Mouse (Mus musculus) gastrocnemius, adult 2 months (tissue): Measurements from ENCODE around the gene Sash1. TPM values are rescaled to one million over a fixed set of nuclear protein-coding genes. Genes with fewer than 3 reads are reported as not detected.

Experiments used
- DNase-seq: peaks from one replicate; pipeline ENCODE4 v3.0.0; 2022
- H3K27ac ChIP-seq: fragments of 200-600 bp; 2 replicates; pipeline ENCODE4 v1.8.1; 2022; ENCODE audit warnings: mild to moderate bottlenecking
- H3K4me3 ChIP-seq: fragments of 200-600 bp; 2 replicates; pipeline ENCODE4 v1.8.1; 2022; ENCODE audit warnings: mild to moderate bottlenecking, moderate library complexity
- CTCF ChIP-seq: fragments of 200-600 bp; IDR thresholded peaks from 2 replicates; pipeline ENCODE4 v1.8.1; 2022; ENCODE audit warnings: antibody characterized with exemption, mild to moderate bottlenecking, moderate library complexity
- intact Hi-C: fragments of 180-260 bp; cut with DNase I; formaldehyde crosslinking; loops from one replicate; pipeline ENCODE4 v1.15.1; 2025
- long read RNA-seq, 2 experiments: library from polyadenylated mRNA; stranded (forward); transcript quantifications; one replicate each; pipeline ENCODE4 v2.0.0; 2021
- total RNA-seq, 2 experiments: library from RNA; stranded (reverse); gene quantifications; 2 replicates each; pipeline ENCODE4 v1.2.3; 2021

The Sash1 gene
- total RNA-seq, result 10 to 100 TPM; 10.6 to 17.9 TPM
- long read RNA-seq, experiment 1, result 0 reads
- long read RNA-seq, experiment 2, result 0 reads

- peak within 1 kb of the TSS; percentile 97 for H3K27ac ChIP-seq
- intact Hi-C loops, result no loop called here
- H3K4me3 ChIP-seq, result peak within 1 kb of the TSS; percentile 88
- DNase-seq, result peak; percentile 89
- no peak for TF ChIP-seq CTCF
These were observed at the start of gene Sash1 for GRCm38 (mm10) chr10:8885630-8886527. Gene Sash1, minus strand, starts transcription at chr10:8886070.

DNA sequence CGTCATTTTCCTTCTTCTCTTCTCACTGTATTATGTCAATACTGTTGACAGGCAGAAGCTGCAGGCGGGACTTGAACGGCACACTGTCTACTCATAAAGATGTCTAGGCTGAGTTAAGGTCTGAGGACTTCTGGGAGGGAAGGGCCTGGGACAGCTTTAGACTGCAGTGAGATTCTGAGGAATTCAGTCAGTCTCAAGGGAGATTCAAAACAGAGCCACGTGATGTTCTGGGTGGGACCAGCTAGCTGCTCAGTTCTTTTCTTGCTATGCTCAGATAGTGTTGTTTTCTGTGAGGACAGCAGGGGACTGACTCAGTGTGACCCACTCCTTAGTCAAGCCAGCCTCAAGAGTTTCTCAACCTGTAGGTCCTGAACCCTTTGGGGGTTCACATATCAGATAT lies 49.7 kb upstream of the Sash1 start:
- TF ChIP-seq CTCF, result no peak
- Histone ChIP-seq H3K27ac (peak overlapping the region; percentile 69), H3K4me3 (no peak overlapping the region)
- peak; percentile 42 for DNase-seq
- intact Hi-C loops, result no loop called here

GRCm38 (mm10) chr10:8933451-8934372 lies 47.8 kb upstream of the Sash1 start:
- TF ChIP-seq CTCF, result no peak
- intact Hi-C loops, result no loop called here
- no peak overlapping the region for H3K4me3 ChIP-seq
- DNase-seq, result no peak
- peak overlapping the region; percentile 28; the same call in 1 of the 2 replicates for H3K27ac ChIP-seq

GRCm38 (mm10) chr10:8931548-8932240 lies 45.8 kb upstream of the Sash1 start:
- no peak for TF ChIP-seq CTCF
- Histone ChIP-seq H3K27ac (no peak overlapping the region), H3K4me3 (no peak overlapping the region)
- DNase-seq, result no peak
- intact Hi-C loops, result no loop called here

- DNase-seq, result no peak
- Histone ChIP-seq H3K4me3 (no peak overlapping the region), H3K27ac (no peak overlapping the region)
- intact Hi-C loops, result no loop called here
- TF ChIP-seq CTCF, result no peak
These were observed 44.8 kb upstream of the Sash1 start for GRCm38 (mm10) chr10:8930672-8931071.

DNA sequence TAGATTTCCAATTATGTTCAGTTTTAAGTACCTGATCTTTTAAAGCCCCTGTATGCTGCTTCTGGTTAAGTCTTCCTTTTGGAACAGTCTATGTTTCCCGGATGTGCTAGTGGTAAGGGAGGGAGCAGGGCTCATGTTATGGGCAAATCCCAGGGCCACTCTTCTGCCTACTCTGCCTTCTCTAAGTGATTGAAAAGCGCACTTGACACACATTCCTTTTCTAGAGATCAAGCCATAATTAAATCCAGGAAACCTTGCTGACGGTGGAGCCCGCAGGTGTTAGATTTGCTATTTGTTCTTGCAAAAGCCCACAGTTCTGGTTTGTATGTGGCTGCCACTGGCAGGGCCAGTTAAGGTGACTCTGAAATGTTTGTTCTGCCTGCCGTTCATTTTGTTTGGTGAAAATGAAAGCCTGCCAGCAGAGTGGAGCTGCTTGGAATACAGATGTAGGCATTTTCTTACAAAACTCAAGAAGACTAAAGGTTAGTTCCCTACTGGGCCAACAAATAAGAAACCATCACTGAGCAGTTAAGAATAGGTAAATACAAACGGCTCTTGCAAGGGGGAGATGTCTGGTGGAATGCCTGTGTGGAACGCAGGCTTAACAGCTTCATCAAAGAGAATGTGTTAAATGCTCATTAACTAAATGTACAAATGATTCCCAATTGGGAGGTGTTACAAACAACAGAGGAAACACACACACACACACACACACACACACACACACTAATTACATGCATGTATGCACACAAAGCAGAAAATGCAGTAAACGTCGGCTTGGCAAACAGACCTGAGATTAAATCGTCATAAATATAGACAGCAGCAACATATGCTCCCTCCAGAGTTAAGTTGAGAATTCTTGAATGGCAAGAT lies 43.1 kb upstream of the Sash1 start:
- intact Hi-C loops, result no loop called here
- TF ChIP-seq CTCF, result no peak
- Histone ChIP-seq H3K27ac (no peak overlapping the region), H3K4me3 (no peak overlapping the region)
- no peak for DNase-seq

- DNase-seq, result no peak
- TF ChIP-seq CTCF, result no peak
These were observed 42.4 kb upstream of the Sash1 start for GRCm38 (mm10) chr10:8928261-8928660.

GRCm38 (mm10) chr10:8926906-8927305 lies 41.0 kb upstream of the Sash1 start:
- DNase-seq, result no peak
- no peak for TF ChIP-seq CTCF

More at GRCm38 (mm10) chr10:8928261-8928660, 42.4 kb upstream of the Sash1 start:
- intact Hi-C loops, result no loop called here
- H3K4me3 ChIP-seq, result no peak overlapping the region
- H3K27ac ChIP-seq, result no peak overlapping the region

GRCm38 (mm10) chr10:8926295-8926694 lies 40.4 kb upstream of the Sash1 start:
- no peak for TF ChIP-seq CTCF
- intact Hi-C loops, result no loop called here
- Histone ChIP-seq H3K4me3 (no peak overlapping the region), H3K27ac (no peak overlapping the region)
- DNase-seq, result no peak

More at GRCm38 (mm10) chr10:8926906-8927305, 41.0 kb upstream of the Sash1 start:
- Histone ChIP-seq H3K27ac (no peak overlapping the region), H3K4me3 (no peak overlapping the region)
- intact Hi-C loops, result no loop called here

- Histone ChIP-seq H3K4me3 (no peak overlapping the region), H3K27ac (no peak overlapping the region)
- intact Hi-C loops, result no loop called here
- TF ChIP-seq CTCF, result no peak
- no peak for DNase-seq
These were observed 39.4 kb upstream of the Sash1 start for GRCm38 (mm10) chr10:8925299-8925698.

DNA sequence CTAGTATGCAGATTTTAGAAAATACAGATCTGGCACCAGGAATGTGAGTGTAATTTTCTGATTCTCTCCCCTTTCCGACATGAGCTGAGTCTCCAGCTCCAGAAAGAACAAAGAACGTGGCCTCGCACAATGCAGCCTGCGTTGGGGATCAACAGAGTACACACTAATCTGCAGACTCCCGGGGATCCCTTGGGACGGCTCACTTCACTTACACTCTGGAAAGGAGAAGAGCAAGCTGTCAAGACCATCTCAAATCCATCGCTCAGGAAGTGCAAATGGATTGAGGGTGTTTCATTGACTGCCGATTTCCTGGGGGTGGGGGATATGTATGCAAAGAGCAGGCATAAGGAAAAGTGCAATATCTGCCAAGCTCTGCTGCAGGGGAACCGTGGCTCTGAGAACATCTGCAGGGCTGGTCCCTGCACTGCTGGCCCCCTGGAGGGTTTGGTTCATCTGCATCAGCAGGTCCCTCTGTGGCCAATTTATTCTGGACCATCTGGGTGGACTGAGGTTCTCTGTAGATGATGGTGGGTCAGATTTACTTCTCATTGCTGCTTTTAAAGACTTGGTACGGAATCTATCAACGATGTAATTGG lies 35.3 kb upstream of the Sash1 start:
- H3K4me3 ChIP-seq, result no peak overlapping the region
- TF ChIP-seq CTCF, result no peak
- H3K27ac ChIP-seq, result no peak overlapping the region
- intact Hi-C loops, result no loop called here
- no peak for DNase-seq
